Mouse (Mus musculus) liver, embryonic 14.5 days (tissue): Measurements from ENCODE around the gene Cdh18. TPM values are rescaled to one million over a fixed set of nuclear protein-coding genes. Genes with fewer than 3 reads are reported as not detected.

ENCODE experiments used
- ATAC-seq: fragments of 200-750 bp; cut with Nextera tagmentation; 2 replicates; pipeline ENCODE4 v1.8.0; 2017; ENCODE audit warnings: moderate number of reproducible peaks, mild to moderate bottlenecking, moderate library complexity; ENCODE audit not compliant: insufficient read depth
- DNase-seq, 3 experiments: peaks; one replicate each; pipeline ENCODE4 v3.0.0-alpha.2; 2012 to 2013; ENCODE audit warnings: low read depth in 3 of 3, low spot score in 3 of 3
- H3K27ac ChIP-seq: fragments of 300-500 bp; sonication (generic); 2 replicates; pipeline ENCODE4 v1.5.1; 2014; ENCODE audit warnings: moderate library complexity, mild to moderate bottlenecking, control low read depth, inconsistent platforms
- H3K27me3 ChIP-seq: fragments of 300-500 bp; sonication (generic); 2 replicates; pipeline ENCODE4 v1.6.1; 2014; ENCODE audit warnings: mild to moderate bottlenecking, low read length, moderate library complexity; ENCODE audit not compliant: control insufficient read depth, insufficient read depth
- H3K36me3 ChIP-seq: fragments of 300-500 bp; sonication (generic); replicated peaks from 2 replicates; pipeline ENCODE4 v1.6.1; 2014; ENCODE audit warnings: low read depth; ENCODE audit not compliant: control insufficient read depth, insufficient read depth
- H3K4me1 ChIP-seq, 2 experiments: fragments of 200-500 bp in 1 of 2; fragments of 300-500 bp in 1 of 2; sonication (generic) in 1 of 2; replicated peaks; 2 replicates each; pipeline ENCODE4 v1.6.1; 2012 to 2014; ENCODE audit warnings: antibody characterized with exemption in 1 of 2, inconsistent platforms in 1 of 2, low read length in 1 of 2; ENCODE audit not compliant: control insufficient read depth in 2 of 2, insufficient read depth in 2 of 2
- H3K4me2 ChIP-seq: fragments of 300-500 bp; sonication (generic); 2 replicates; pipeline ENCODE4 v1.6.1; 2014; ENCODE audit warnings: low read depth, mild to moderate bottlenecking, control low read depth, moderate library complexity
- H3K4me3 ChIP-seq, 2 experiments: fragments of 200-500 bp in 1 of 2; fragments of 300-500 bp in 1 of 2; sonication (generic) in 1 of 2; 2 replicates each; pipeline ENCODE4 v1.5.1; 2012 to 2014; ENCODE audit warnings: low read depth in 2 of 2, low read length in 2 of 2, mild to moderate bottlenecking in 2 of 2, control low read depth in 1 of 2, inconsistent platforms in 1 of 2, moderate library complexity in 1 of 2; ENCODE audit not compliant: insufficient read depth in 1 of 2
- H3K9ac ChIP-seq: fragments of 300-500 bp; sonication (generic); replicated peaks from 2 replicates; pipeline ENCODE4 v1.6.1; 2014; ENCODE audit warnings: mild to moderate bottlenecking, control low read depth, moderate library complexity
- H3K9me3 ChIP-seq: fragments of 300-500 bp; sonication (generic); 2 replicates; pipeline ENCODE4 v1.6.1; 2016; ENCODE audit warnings: low read length, mixed read lengths; ENCODE audit not compliant: control insufficient read depth
- CTCF ChIP-seq: IDR thresholded peaks from 2 replicates; pipeline ENCODE4 v1.5.1; 2016; ENCODE audit warnings: antibody characterized with exemption, low read depth, control low read depth
- EP300 ChIP-seq: IDR thresholded peaks from 2 replicates; pipeline ENCODE4 v1.6.1; 2016; ENCODE audit warnings: antibody characterized with exemption, low read depth
- WGBS: fragments of 180-500 bp; shearing (Covaris S2); extraction: QIAGEN DNeasy Blood & Tissue Kit; methylation state at CpG from one replicate; pipeline ENCODE4 v1.1.7; 2014; ENCODE audit not compliant: insufficient replicate concordance; 5-methylcytosine and 5-hydroxymethylcytosine counted together
- polyA plus RNA-seq, 2 experiments: library from polyadenylated mRNA; depleted of rRNA in 1 of 2; stranded (reverse) in 1 of 2; unstranded in 1 of 2; fragments of >200 nt; fragmentation: Nextera tagmentation in 1 of 2; extraction: Ambion mirVana in 1 of 2; gene quantifications; 2 replicates each; pipeline versions ENCODE4 v1.2.1 to v1.2.3; 2012 to 2014

Gene Cdh18
- polyA plus RNA-seq (2012; rRNA removed) (0.02 and 0.08 TPM in 2 replicates), polyA plus RNA-seq (2014; fragmentation: Nextera tagmentation; extraction: Ambion mirVana) (not detected in 2 replicates)

GRCm38 (mm10) chr15:22548711-22549271, at the start of gene Cdh18:
Cdh18 (plus strand) TSS chr15:22549022.
- Histone ChIP-seq H3K9me3 (no peaks in the 10 kb centered on the region), H3K36me3 (no peaks in the 10 kb centered on the region), H3K4me2 (no peak within 1 kb of the TSS), H3K9ac (no peak within 1 kb of the TSS), H3K4me1 (no peaks in the 10 kb centered on the region), H3K27ac (no peak within 1 kb of the TSS), H3K27me3 (no peaks in the 10 kb centered on the region), H3K4me3 (no peak within 1 kb of the TSS)
- WGBS: 34% methylated on average over 5 of the region's 5 CpGs
- ATAC-seq: no peak
- TF ChIP-seq EP300 (no peak), CTCF (no peak)
- DNase-seq: no peak

GRCm38 (mm10) chr15:22511271-22511670, 37.6 kb upstream of the Cdh18 start:
- no peaks in the 10 kb centered on the region for H3K9me3 ChIP-seq
- H3K27me3 ChIP-seq: no peaks in the 10 kb centered on the region
- H3K36me3 ChIP-seq: no peaks in the 10 kb centered on the region
- DNase-seq (no peak), ATAC-seq (no peak)
- H3K4me3 ChIP-seq: no peak overlapping the region
- H3K27ac ChIP-seq: no peak overlapping the region
- TF ChIP-seq EP300 (no peak), CTCF (no peak)
- H3K4me1 ChIP-seq: no peaks in the 10 kb centered on the region
- H3K4me2 ChIP-seq: no peak overlapping the region
- H3K9ac ChIP-seq: no peak overlapping the region

- 42% methylated on average over 2 of the region's 2 CpGs for WGBS
- no peak for ATAC-seq
- no peaks in the 10 kb centered on the region for H3K4me1 ChIP-seq
- H3K27ac ChIP-seq: no peak overlapping the region
- no peaks in the 10 kb centered on the region for H3K36me3 ChIP-seq
- H3K9me3 ChIP-seq: no peaks in the 10 kb centered on the region
- no peak overlapping the region for H3K9ac ChIP-seq
- TF ChIP-seq EP300 (no peak), CTCF (no peak)
- DNase-seq: no peak
- H3K27me3 ChIP-seq: no peaks in the 10 kb centered on the region
- H3K4me2 ChIP-seq: no peak overlapping the region
- no peak overlapping the region for H3K4me3 ChIP-seq
Observed at GRCm38 (mm10) chr15:22535828-22536227, 13.0 kb upstream of the Cdh18 start.

- no peaks in the 10 kb centered on the region for H3K9me3 ChIP-seq
- H3K9ac ChIP-seq: no peak overlapping the region
- no peaks in the 10 kb centered on the region for H3K36me3 ChIP-seq
- TF ChIP-seq EP300: no peak
- TF ChIP-seq CTCF: no peak
- H3K27ac ChIP-seq: no peak overlapping the region
- H3K4me3 ChIP-seq: no peak overlapping the region
- DNase-seq (no peak), ATAC-seq (no peak)
- H3K27me3 ChIP-seq: no peaks in the 10 kb centered on the region
- 8% methylated on average over 4 of the region's 4 CpGs for WGBS
- H3K4me1 ChIP-seq: no peaks in the 10 kb centered on the region
- H3K4me2 ChIP-seq: no peak overlapping the region
Observed at GRCm38 (mm10) chr15:22577974-22578616, 29.3 kb downstream of the Cdh18 start.

GRCm38 (mm10) chr15:22578617-22578990, 29.8 kb downstream of the Cdh18 start:
- H3K36me3 ChIP-seq: no peaks in the 10 kb centered on the region
- DNase-seq (no peak), ATAC-seq (no peak)
- H3K4me3 ChIP-seq: no peak overlapping the region
- no peak overlapping the region for H3K9ac ChIP-seq
- no peak for TF ChIP-seq EP300
- 37% methylated on average over 3 of the region's 3 CpGs for WGBS
- H3K4me1 ChIP-seq: no peaks in the 10 kb centered on the region
- no peak overlapping the region for H3K4me2 ChIP-seq
- H3K27ac ChIP-seq: no peak overlapping the region
- no peaks in the 10 kb centered on the region for H3K9me3 ChIP-seq
- no peaks in the 10 kb centered on the region for H3K27me3 ChIP-seq
